Mouse (Mus musculus) lung, adult 18-20 months (tissue): Measurements from ENCODE around the gene Zdhhc6.

Experiments used
- DNase-seq, 2 experiments: peaks; one replicate each; pipeline ENCODE4 v3.0.0; 2022; ENCODE audit warnings: mixed read lengths in 2 of 2

The Zdhhc6 gene

DNA sequence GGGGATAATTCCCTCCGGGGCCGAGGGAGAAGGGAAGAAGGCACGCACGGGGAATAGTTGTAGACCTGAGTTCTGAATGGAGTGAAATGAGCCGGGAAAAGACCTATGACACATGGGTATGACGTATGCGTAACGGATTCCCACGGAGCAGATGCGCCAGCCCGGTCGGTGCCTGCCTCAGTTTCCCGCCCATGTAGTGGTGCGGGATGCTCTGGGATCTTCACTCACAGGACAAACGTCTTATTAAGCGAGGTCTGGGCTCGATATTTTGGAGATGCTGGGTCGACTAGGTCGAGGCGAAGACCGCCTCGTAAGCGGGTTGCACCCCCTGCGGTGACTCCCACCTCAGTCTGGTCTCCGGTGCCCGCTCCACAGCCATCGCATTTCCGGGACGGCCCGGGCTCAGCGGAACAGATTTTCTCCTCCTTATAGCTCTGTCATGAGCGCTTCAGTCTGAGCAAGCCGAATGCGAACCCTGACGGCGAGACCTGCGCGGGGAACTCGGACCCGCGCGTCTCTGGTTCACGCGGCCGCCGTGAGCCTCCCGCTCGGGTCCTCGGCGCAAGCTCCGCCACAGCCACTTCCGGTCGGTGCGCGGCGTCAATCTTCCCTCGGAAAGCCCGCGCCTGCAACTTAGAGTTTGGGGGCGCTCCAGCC is at the start of gene Zdhhc6:
Gene Zdhhc6, minus strand, starts transcription at position 581 of the 657 bp plus-strand sequence.
- DNase-seq: peak; percentile 77 to 79

DNA sequence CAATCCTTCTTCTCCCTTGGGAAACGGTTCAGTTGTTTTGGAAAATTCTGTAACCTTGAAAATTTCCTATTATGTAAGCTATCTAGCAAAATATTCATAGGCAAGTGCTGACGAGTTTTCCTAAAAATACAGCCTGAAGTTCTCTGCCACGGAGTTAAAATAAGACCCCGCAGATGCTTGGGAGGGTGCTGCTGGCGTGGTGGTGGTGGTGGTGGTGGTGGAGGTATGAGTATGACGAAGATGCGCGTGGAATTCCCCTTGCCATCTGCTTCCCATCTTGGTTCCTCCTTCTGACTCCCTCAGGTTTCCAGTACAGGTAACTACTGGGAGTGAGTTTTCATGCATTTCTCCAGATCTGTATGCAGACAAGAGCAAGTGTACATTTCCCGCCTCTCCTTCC is 46.8 kb upstream of the Zdhhc6 start:
- DNase-seq: no peak

DNA sequence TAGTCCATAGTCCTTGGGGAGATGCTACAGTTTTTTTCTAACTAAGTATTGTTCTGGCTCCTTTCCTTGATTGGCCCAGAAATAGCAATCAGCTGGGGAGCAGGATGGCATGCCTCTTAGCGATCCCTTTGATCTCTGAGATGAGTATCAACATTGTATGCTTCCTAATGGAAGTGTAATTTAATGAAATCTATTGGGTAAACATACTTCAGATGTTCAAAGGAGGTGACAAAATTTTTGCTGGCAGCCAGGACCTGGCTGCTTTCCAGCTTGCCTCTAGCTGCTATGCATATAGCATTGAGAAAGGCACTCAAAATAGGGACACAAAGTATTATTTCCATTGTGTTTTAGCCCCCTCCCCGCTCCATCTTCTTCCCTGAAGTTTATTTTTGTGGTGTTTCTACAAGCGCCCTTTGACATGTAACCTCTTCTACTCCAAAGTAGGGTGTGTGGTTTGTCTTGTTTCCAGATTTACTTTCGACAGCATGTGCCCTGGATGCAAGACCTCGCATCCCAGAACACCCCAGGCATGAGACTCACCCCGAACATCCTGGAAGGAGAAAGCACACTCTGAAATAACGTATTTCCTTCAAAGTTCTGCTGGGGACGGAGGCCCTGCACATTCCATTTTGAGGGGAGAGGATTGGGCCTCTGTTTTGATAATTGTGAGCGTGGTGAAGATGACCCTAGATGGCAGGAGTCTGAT is 35.0 kb upstream of the Zdhhc6 start:
- peak; percentile 15 to 16 for DNase-seq

GRCm38 (mm10) chr19:55348187-55348586 is 32.4 kb upstream of the Zdhhc6 start:
- no peak for DNase-seq

DNA sequence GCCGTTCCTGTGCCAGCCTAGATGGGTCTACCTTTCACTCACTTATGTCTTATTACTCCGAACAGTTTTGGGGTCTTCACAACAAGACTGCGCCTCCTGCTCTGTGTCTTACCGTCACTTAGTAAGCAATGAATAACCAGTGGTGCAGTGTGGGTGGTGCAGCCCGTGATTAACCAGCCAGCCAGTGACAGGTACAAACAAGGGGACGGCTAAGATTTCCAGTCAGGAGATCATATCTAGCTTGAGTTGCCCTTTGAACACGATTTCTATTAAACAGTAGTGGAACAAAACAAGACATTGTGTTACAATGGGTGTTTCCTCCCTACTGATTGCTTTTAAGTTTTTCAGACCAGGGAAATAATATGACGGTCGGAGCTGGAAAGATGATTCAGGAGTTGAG is 27.4 kb upstream of the Zdhhc6 start:
- no peak for DNase-seq

DNA sequence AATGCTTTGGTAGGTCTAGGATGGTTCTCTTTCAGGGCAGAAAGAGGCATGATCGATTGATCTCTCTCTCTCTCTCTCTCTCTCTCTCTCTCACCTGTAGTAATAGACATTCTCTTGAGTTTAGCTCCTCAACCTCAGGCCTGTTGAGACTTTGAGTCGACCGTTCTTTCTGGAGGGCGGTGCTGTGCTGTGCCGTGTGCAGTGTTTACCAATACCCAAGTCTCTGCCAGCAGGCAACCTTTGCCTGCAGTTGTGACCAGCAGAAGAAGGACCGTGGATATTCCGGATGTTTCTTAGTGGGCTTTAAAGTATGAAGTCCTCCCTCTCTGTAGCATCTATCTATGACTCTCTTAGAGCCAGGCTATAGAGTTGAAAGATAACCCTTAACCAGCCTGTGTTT is 26.6 kb upstream of the Zdhhc6 start:
- DNase-seq: no peak

DNA sequence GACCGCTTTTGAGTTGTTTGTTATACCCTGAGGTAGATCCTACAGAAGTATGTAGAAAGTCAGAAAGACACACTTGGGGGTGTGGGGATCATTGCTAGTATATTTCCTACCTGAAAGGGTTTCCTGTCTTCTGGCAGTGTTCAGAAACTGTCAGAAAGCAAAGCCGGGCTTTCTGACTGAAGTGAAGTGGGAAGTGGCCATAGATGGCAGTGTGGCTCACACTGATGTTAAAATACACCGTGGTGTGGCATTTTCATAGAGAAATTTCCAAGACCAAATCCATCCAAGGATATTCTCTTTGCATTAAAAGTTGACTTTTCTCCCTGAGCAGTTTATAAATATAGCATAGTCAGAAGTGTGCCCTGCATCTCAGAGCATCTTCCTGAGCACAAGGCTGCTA is 25.5 kb upstream of the Zdhhc6 start:
- no peak for DNase-seq

- no peak for DNase-seq
Measured at GRCm38 (mm10) chr19:55340521-55340920, 24.7 kb upstream of the Zdhhc6 start.

GRCm38 (mm10) chr19:55337664-55338063 is 21.8 kb upstream of the Zdhhc6 start:
- no peak for DNase-seq

- DNase-seq: no peak
Measured at GRCm38 (mm10) chr19:55337066-55337465, 21.2 kb upstream of the Zdhhc6 start.

- peak; percentile 16 to 30 for DNase-seq
Measured at GRCm38 (mm10) chr19:55336441-55336840, 20.6 kb upstream of the Zdhhc6 start.

- DNase-seq: no peak
Measured at GRCm38 (mm10) chr19:55335881-55336280, 20.0 kb upstream of the Zdhhc6 start.

DNA sequence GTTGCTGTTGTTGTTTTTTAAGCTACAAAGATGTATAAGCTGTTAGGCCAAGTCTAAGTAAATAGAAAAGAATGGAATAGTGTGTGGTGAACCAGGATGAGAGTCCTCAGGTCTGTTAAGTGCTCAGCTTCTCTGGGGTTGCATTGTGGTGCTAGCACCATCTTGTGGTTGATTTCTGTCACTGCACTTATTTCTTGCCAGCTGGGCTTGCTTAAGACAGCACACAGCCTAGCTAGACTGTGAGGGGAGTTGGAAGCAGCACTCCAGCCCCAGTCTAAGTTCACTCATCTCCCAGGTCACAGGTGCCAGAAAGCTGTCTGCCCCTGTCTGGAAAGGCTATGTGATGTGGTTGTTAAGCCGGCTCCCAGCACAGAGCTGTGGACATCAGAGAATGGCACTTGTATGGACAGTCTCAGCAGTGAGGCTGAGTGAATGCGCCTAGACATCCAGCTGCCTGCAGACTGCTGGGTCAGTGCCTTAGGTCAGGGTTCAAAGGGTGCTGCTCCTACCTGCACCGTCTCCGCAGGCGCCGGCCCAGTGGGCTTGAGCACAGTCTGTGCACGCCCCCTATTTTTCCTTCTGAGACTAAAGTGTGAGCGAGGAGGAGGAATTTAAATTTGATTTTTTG is 16.9 kb upstream of the Zdhhc6 start:
- peak; percentile 62 to 74 for DNase-seq

GRCm38 (mm10) chr19:55331776-55332175 is 15.9 kb upstream of the Zdhhc6 start:
- DNase-seq: no peak

- DNase-seq: no peak
Measured at GRCm38 (mm10) chr19:55327510-55327909, 11.7 kb upstream of the Zdhhc6 start.

- DNase-seq: no peak
Measured at GRCm38 (mm10) chr19:55322604-55323003, 6.8 kb upstream of the Zdhhc6 start.

DNA sequence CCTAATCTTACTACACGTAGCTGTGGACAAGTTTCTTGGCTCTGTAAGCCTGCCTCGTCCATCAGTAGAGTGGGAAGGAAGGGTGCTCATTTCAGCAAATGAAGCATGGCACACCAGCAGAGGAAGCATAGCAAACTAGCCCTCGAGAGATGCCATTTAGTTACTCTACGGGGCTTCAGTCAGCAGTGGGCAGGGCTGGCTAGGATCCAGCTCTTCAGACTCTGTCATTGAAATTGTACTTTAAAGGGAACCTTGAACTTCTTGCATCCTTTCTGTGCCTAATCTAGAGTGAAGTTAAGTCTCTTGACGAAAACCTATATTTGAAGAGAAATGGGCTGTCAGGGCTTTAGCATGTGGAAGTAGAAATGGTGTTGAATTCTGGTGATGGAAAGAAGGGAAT is 3.7 kb upstream of the Zdhhc6 start:
- no peak for DNase-seq

GRCm38 (mm10) chr19:55319036-55319435 is 3.2 kb upstream of the Zdhhc6 start:
- no peak for DNase-seq

GRCm38 (mm10) chr19:55316901-55317300 is 1.1 kb upstream of the Zdhhc6 start:
- no peak for DNase-seq

GRCm38 (mm10) chr19:55316109-55316714 is 380 bp upstream of the Zdhhc6 start, which contains the start of gene Vti1a:
TSS of gene Vti1a (plus strand) at chr19:55316295.
- peak; percentile 85 to 88 for DNase-seq

DNA sequence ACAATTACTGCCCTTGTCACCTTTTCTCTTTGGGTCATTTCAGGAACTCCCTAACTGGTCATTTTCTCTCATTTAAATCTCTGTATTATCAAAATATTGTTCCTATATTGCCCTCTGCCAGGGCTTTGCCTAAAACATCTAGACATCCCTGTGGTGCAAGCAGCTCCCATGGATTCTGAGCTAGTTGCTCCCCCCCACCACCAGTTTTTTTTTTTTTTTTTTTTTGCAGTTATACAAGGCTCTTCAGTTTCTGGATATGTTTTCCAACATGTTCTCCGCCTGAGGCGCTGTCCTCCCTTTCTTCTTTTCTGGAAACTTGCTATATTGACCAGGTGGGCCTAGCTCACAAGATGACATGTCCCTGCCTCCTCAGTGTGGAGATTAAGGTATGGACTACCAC is 2.2 kb downstream of the Zdhhc6 start:
- no peak for DNase-seq

GRCm38 (mm10) chr19:55311874-55312273 is 4.0 kb downstream of the Zdhhc6 start:
- no peak for DNase-seq

GRCm38 (mm10) chr19:55305024-55305423 is 10.8 kb downstream of the Zdhhc6 start:
- no peak for DNase-seq

- no peak for DNase-seq
Measured at GRCm38 (mm10) chr19:55300525-55300924, 15.3 kb downstream of the Zdhhc6 start.
